ENCODE assay signal across 9 mouse cellular contexts in the genomic region with DNA sequence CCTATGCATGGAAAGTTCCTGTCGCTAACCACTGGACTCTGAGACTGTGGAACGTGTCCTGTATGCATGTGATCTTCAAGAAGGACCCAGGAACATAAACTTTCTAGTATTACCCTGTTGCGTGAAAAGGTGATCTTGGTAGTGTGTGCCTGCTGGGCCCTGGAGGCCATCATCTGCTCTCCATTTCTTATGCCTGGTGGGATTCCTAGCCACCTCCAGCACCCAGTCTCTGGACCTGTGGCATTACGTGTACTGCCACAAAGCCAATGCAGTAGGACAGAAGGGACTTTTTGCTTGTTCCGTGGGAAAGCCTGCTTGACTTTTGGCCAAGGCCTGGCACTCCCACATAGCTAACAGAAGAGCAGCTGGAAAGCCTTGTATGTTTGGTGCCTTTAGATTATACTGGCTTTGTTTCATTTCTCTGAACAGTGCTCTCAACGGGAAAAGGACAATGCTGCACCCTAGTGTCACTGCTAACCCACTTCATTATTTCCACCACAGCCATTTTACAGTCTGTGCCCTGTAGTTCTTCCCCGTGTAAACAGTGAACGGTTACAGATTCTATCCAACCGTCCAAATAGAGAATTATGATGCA. TPM values are rescaled to one million over a fixed set of nuclear protein-coding genes. Genes with fewer than 3 reads are reported as not detected.
A peak's percentile ranks its signal among the peaks of the same experiment; 100 is the strongest.
DNase-seq lines count a peak whose midpoint lies in the region; ATAC-seq and TF ChIP-seq lines count a peak whose summit lies in the region.
"Had no signal": no experiment of that assay in that cellular context is flagged by ENCODE, and none has a peak within 500 bp of the region (broad histone marks: within the 10 kb centered on the region; RNA-seq: fewer than 3 reads in every experiment).

No protein-coding gene starts in this region.

- peaks cover 10% of the 10 kb centered on the region for H3K36me3 ChIP-seq in limb, embryonic 13.5 days
- peaks cover 29% of the 10 kb centered on the region for H3K36me3 ChIP-seq in limb, embryonic 10.5 days
- H3K36me3 ChIP-seq in heart, embryonic 15.5 days = peaks cover 16% of the 10 kb centered on the region; the same call in 1 of the 2 replicates
- H3K36me3 ChIP-seq in lung, postnatal 0 days (ENCODE audit: insufficient read depth, low read length) = no peaks in the 10 kb centered on the region

- no peak overlapping the region for H3K4me3 ChIP-seq in limb, embryonic 13.5 days
- no peak overlapping the region for H3K4me3 ChIP-seq in limb, embryonic 10.5 days
- H3K4me3 ChIP-seq in bone marrow, adult 2 months (replicated peaks; ENCODE audit: control insufficient read depth, low read depth, low read length) = no peak overlapping the region
- no peak overlapping the region for H3K4me3 ChIP-seq in heart, embryonic 15.5 days
- no peak overlapping the region for H3K4me3 ChIP-seq in lung, postnatal 0 days (ENCODE audit: low read depth, low read length)

- WGBS in limb, embryonic 13.5 days = 56% methylated on average over 9 of the region's 9 CpGs
- WGBS in limb, embryonic 10.5 days = 79% methylated on average over 9 of the region's 9 CpGs
- 58% methylated on average over 9 of the region's 9 CpGs for WGBS in bone marrow, adult 2 months
- WGBS in heart, embryonic 15.5 days = 54% methylated on average over 9 of the region's 9 CpGs
- WGBS in lung, postnatal 0 days = 39% methylated on average over 9 of the region's 9 CpGs

- H3K27me3 ChIP-seq in limb, embryonic 13.5 days = no peaks in the 10 kb centered on the region
- no peaks in the 10 kb centered on the region for H3K27me3 ChIP-seq in limb, embryonic 10.5 days (ENCODE audit: low read depth, poor library complexity, severe bottlenecking)
- H3K27me3 ChIP-seq in heart, embryonic 15.5 days = no peaks in the 10 kb centered on the region
- no peaks in the 10 kb centered on the region for H3K27me3 ChIP-seq in lung, postnatal 0 days (replicated peaks; ENCODE audit: insufficient read depth, low read length)

- no peak overlapping the region for H3K27ac ChIP-seq in limb, embryonic 13.5 days
- H3K27ac ChIP-seq in limb, embryonic 10.5 days = no peak overlapping the region
- H3K27ac ChIP-seq in bone marrow, adult 2 months (ENCODE audit: control insufficient read depth, insufficient read depth, low read depth, low read length, poor library complexity) = peak overlapping the region; percentile 44; the same call in 1 of the 2 replicates
- peak overlapping the region; percentile 16; the same call in 1 of the 2 replicates for H3K27ac ChIP-seq in heart, embryonic 15.5 days
- no peak overlapping the region for H3K27ac ChIP-seq in lung, postnatal 0 days (ENCODE audit: low read length)
- H3K27ac ChIP-seq: macrophage had no signal

- ATAC-seq in limb, embryonic 13.5 days (ENCODE audit: low FRiP score, low read depth) = 0 out of 2 replicates have a peak, but pooled peaks have one; percentile 60
- 0 out of 2 replicates have a peak, but pooled peaks have one; percentile 47 for ATAC-seq in heart, embryonic 15.5 days (replicated peaks; ENCODE audit: insufficient number of reproducible peaks, insufficient read depth, low FRiP score, low read depth)
- peak; percentile 90 for ATAC-seq in lung, postnatal 0 days

- TF ChIP-seq CTCF in bone marrow, adult 2 months (IDR thresholded peaks at IDR 0.05; ENCODE audit: control insufficient read depth, insufficient read depth, low read length) = peak; percentile 25; the same call in 1 of the 2 replicates
- peak; percentile 93 for TF ChIP-seq CTCF in lung, postnatal 0 days (IDR thresholded peaks at IDR 0.05)

- DNase-seq in limb, embryonic 10.5 days (ENCODE audit: low spot score) = no peak
- peak; percentile 66 for DNase-seq in kidney, postnatal 10 days
- DNase-seq in lung, postnatal 0 days (ENCODE audit: low spot score) = peak; percentile 92
- peak; percentile 34 for DNase-seq in right cerebral cortex, adult 18-20 months
- no peak for DNase-seq in urinary bladder, postnatal 36 days (ENCODE audit: low spot score in 2 of 2)

- no peaks in the 10 kb centered on the region for H3K9me3 ChIP-seq in limb, embryonic 13.5 days
- no peaks in the 10 kb centered on the region for H3K9me3 ChIP-seq in limb, embryonic 10.5 days (replicated peaks)
- no peaks in the 10 kb centered on the region for H3K9me3 ChIP-seq in heart, embryonic 15.5 days (replicated peaks)
- H3K9me3 ChIP-seq in lung, postnatal 0 days (ENCODE audit: low read length) = no peaks in the 10 kb centered on the region

- no peak overlapping the region for H3K4me2 ChIP-seq in limb, embryonic 13.5 days (replicated peaks)
- H3K4me2 ChIP-seq in heart, embryonic 15.5 days = no peak overlapping the region
- H3K4me2 ChIP-seq in lung, postnatal 0 days (replicated peaks; ENCODE audit: low read depth, low read length) = no peak overlapping the region

- no peak for TF ChIP-seq POLR2A in bone marrow, adult 2 months (IDR thresholded peaks at IDR 0.05; ENCODE audit: borderline replicate concordance, control insufficient read depth, low read depth, low read length)

- H3K9ac ChIP-seq in limb, embryonic 13.5 days = no peak overlapping the region
- no peak overlapping the region for H3K9ac ChIP-seq in heart, embryonic 15.5 days
- H3K9ac ChIP-seq in lung, postnatal 0 days (replicated peaks; ENCODE audit: low read depth) = no peak overlapping the region

- peaks cover under 1% of the 10 kb centered on the region for H3K4me1 ChIP-seq in limb, embryonic 13.5 days
- H3K4me1 ChIP-seq in limb, embryonic 10.5 days = peaks cover 1% of the 10 kb centered on the region; the same call in 1 of the 2 replicates
- no peaks in the 10 kb centered on the region; the same call in 1 of the 2 replicates for H3K4me1 ChIP-seq in bone marrow, adult 2 months (ENCODE audit: control insufficient read depth, insufficient read depth, low read length)
- peaks cover 7% of the 10 kb centered on the region for H3K4me1 ChIP-seq in heart, embryonic 15.5 days (replicated peaks)
- H3K4me1 ChIP-seq in lung, postnatal 0 days (ENCODE audit: insufficient read depth, low read depth, low read length) = no peaks in the 10 kb centered on the region

- TF ChIP-seq EP300 in lung, postnatal 0 days (IDR thresholded peaks at IDR 0.05) = no peak

RNA-seq across cellular contexts. Expression of gene Fam133b, which starts 27.1 kb away (rescaled TPM):
- polyA plus RNA-seq in limb, embryonic 13.5 days (2015; fragmentation: Nextera tagmentation; extraction: Ambion mirVana) = 34.1 and 36.8 TPM in 2 replicates
- polyA plus RNA-seq in limb, embryonic 10.5 days (2016; fragmentation: Nextera tagmentation; extraction: Ambion mirVana) = 27.6 and 32.3 TPM in 2 replicates
- 34.4 and 35.2 TPM in 2 replicates for polyA plus RNA-seq in bone marrow, adult 2 months (2011; ENCODE audit: insufficient read depth, insufficient read length, low replicate concordance, missing spikeins)
- polyA plus RNA-seq in heart, embryonic 15.5 days (2015; fragmentation: Nextera tagmentation; extraction: Ambion mirVana) = 15.0 and 16.8 TPM in 2 replicates
- 21.0 and 22.2 TPM in 2 replicates for polyA plus RNA-seq in lung, postnatal 0 days (2015; fragmentation: Nextera tagmentation; extraction: Ambion mirVana)

RNA-seq across cellular contexts. Expression of gene 1700109H08Rik, which starts 54.8 kb away (rescaled TPM):
- 3.1 and 4.3 TPM in 2 replicates for polyA plus RNA-seq in limb, embryonic 13.5 days (2015; fragmentation: Nextera tagmentation; extraction: Ambion mirVana)
- 4.1 and 4.6 TPM in 2 replicates for polyA plus RNA-seq in limb, embryonic 10.5 days (2016; fragmentation: Nextera tagmentation; extraction: Ambion mirVana)
- 18.6 and 51.6 TPM in 2 replicates for polyA plus RNA-seq in bone marrow, adult 2 months (2011; ENCODE audit: insufficient read depth, insufficient read length, low replicate concordance, missing spikeins)
- 1.6 and 2.4 TPM in 2 replicates for polyA plus RNA-seq in heart, embryonic 15.5 days (2015; fragmentation: Nextera tagmentation; extraction: Ambion mirVana)
- polyA plus RNA-seq in lung, postnatal 0 days (2015; fragmentation: Nextera tagmentation; extraction: Ambion mirVana) = 0.84 and 1.2 TPM in 2 replicates

Comparison
In these comparisons a context has a peak if more than half of its experiments do, and no peak if none do; other contexts are left out.
1. H3K27ac ChIP-seq: peak in bone marrow, adult 2 months (single experiment) and heart, embryonic 15.5 days (single experiment); none in limb, embryonic 13.5 days (single experiment), limb, embryonic 10.5 days (single experiment) and lung, postnatal 0 days (single experiment).
2. DNase-seq: peak in kidney, postnatal 10 days (single experiment), lung, postnatal 0 days (single experiment) and right cerebral cortex, adult 18-20 months (single experiment); none in limb, embryonic 10.5 days (single experiment) and urinary bladder, postnatal 36 days (0 of 2).
3. Peak in every context shown above with its lines, with median percentiles within 50 percentile points of each other: ATAC-seq.